Mouse (Mus musculus) yolk sac, embryonic 10.5 days (tissue): ENCODE results near the gene Iars2.
"Not testable (repeated sequence)": the region's sequence is repeated elsewhere in the genome, so short reads cannot be mapped to it uniquely, and the experiment has no call there.

Experiments used
- DNase-seq: peaks from one replicate; pipeline ENCODE4 v3.0.0-alpha.2; 2017; ENCODE audit warnings: low spot score

The Iars2 gene

DNA sequence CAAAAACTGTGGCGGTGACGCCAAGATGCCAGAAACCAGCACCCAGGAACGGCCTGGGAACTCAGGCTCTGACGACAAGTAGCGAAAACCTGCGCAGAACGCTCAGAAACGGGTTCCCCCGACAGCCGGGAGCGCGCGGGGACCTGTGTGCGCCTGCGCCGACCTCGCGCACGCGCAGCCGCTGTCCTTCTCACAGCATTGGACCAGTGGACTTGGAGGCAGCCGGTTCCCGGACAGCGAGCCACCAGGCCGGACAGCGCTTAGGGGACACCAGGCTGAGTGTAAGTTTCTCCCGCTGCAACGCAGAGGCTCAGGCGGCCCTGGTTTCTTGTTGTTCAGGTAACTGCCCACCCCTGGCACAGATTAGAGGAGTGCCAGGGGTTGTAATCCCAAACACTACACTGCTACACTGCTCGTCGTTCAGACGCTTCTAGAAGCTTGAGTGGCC is 2.8 kb upstream of the Iars2 start, which contains the start of gene Bpnt1:
Gene Bpnt1, plus strand, starts transcription at position 167 of the 448 bp plus-strand sequence.
- DNase-seq = peak; percentile 91

DNA sequence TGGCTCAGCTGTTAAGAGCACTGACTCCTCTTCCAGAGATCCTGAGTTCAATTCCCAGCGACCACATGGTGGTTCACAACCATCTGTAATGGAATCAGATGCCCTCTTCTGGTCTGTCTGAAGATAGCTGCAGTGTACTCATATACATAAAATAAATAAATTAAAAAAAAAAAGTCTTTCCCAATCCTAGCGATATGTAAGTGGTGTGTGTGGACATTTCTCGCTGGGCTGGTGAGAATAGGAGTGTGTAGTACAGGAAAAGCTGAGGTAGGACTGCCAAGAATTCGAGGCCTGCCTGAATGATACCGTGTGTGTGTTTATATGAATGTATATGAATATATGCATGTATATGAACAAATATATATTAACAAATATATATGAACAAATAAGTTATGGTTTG is 2.2 kb upstream of the Iars2 start:
- no peak for DNase-seq

DNA sequence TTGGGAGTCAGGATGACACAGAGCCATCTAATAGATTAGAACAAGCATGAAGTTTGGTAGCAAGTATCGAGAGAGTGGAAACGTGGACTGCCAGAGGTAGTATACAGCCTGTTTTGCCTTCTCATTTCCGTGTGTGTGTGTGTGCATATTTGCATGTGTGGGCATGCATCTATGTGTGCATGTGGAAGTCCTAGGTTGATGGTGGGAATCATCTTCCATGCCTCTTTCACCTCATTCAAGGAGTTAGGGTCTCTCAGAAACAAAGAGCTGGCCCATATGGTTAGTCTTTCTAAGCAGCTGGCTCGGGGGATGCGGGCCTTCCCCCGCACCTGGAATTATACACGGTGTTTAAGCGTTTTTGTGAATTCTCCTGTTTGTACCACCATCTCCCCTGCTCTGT is 655 bp upstream of the Iars2 start:
- DNase-seq = no peak

DNA sequence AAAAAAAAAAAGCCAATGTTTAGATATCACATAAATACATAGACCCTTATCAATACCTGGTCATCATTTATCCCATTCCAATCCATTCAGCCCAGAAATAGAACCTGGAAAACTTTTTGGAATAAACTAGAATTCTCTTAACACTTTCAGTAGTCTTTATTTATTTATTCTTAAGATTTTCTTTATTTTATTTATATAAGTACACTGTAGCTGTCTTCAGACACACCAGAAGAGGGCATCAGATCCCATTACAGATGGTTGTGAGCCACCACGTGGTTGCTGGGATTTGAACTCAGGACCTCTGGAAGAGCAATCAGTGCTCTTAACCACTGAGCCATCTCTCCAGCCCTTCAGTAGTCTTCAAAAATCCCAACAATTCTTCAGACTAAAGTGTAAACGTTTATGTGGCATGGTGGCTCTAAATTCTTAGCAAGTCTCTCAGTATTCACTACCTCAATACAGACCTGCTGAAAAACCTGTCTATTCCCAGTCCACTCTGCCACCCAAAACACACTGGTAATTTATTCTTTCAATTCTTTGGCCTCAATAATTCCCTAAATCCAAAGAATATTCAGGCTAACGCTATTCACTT is 1.3 kb downstream of the Iars2 start:
- DNase-seq = not testable (repeated sequence)

DNA sequence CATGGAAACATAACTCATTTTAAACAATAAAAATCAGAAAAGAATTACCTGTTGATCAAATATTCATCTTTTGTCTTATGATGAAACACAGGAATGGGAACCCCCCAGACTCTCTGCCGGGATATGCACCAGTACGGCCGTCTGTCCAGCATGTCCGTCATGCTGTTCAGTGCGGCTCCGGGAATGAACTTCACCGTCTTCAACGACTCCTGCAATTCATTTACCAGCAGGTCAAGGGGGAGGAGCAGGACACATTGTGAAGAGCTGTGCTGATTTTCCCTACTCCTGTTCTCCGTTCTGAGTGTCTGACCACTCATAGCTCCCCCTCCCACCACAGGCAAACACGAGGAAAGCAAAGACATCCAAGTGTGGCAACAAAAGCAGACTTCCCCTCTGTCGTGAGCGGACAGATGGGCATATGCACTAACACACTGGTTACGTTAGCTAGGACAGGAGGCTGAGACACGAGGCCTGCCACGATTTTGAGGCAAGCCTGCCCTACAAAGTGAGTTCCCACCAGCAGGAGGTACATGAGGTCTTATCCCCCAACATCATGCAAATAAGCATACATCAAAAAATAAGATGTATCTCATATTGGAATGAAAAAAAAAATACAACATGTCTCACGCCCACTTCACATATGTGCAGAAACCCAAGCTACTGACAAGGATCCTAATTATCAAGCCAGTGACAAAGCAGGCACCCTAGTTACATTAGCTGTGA is 13.2 kb downstream of the Iars2 start:
- no peak for DNase-seq

DNA sequence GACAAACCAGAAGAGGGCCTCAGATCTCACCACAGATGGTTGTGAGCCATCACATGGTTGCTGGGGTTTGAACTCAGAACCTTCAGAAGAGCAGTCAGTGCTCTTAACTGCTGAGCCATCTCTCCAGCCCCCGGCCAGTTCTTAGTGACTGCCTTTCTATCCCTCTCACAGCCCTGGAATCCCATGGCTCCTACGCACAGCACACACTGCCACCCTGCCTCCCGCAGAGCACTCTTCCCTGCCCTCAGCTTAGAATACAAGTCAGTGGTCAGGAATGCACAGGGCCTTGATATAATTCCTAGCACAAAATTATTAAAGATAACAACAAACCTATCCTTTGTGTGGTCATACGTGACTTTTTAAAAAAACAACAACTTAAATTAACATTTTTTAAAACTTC is 14.7 kb downstream of the Iars2 start:
- DNase-seq = no peak

DNA sequence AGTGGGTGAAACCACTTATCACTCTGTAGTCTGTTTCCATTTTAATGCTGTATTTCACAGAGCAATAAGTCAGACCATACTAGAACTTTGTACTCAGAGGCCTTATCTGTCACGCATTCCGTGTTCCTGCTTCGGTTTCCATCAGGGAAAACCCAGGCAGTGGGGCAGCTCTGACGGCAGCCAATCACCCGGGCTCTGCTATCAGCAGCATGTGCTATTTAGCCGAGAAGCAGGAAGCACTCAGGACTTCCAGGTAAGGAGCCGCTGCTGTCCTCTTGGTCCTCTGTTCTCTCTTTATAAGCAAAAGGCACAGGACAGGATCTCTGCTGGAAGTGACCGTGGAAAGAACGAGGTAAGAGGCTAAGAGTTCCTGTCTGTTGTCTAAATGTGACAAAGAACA is 17.2 kb downstream of the Iars2 start:
- DNase-seq = peak; percentile 30

DNA sequence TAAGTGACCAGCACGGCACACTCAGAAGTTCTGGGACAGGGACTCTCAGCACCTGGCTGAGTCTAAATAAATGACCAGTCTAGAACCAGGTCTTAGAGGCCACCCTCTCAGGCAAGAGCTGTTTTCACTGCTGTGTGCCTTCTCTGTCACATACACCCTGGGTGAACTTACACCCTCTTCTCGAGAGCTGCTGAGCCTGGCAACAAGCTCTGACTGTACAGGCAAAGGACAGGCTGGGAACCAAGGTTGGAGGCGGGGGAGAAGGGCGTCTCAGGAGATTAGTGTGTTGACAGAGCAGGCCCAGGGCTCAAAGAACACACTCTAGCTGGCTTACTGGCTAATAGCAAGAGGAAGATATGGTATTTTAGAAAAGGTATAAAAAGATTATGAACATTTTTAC is 20.3 kb downstream of the Iars2 start:
- peak; percentile 73 for DNase-seq

DNA sequence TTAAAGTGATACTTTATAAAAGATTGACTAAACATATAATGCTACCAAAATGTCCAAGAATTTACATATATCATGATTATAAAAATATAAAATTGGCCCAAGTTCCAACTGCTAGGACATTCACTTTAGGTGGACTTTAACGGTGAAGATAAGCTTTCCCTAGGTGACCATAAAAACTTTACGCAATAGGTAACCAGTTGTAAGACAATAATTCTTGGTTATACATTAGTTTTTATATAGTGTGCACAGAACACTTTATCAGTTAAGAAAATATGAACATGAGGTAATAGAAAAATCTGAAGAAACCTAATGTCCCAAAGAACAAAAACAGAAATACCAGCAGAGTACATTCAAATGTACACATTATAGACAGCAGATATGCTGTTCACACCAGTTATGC is 20.9 kb downstream of the Iars2 start:
- DNase-seq = no peak

DNA sequence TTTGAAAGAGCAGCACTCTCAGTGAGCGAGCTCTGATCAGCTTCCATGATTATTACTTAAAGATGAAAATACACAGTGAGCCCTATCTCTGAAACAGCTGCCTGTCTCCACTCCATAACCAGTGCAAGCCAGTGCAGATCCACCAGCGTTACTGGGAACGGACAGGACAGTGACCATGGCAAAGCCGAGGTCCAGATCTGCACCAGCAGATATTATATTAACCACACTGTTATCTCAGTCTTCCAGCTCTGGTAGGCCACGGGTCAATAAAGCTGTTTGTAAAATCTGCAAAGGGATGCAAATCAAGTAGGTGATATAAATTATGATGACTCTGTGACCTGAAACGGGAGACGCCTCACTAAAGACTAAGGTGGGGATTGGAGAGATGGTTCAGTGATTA is 21.6 kb downstream of the Iars2 start:
- no peak for DNase-seq

DNA sequence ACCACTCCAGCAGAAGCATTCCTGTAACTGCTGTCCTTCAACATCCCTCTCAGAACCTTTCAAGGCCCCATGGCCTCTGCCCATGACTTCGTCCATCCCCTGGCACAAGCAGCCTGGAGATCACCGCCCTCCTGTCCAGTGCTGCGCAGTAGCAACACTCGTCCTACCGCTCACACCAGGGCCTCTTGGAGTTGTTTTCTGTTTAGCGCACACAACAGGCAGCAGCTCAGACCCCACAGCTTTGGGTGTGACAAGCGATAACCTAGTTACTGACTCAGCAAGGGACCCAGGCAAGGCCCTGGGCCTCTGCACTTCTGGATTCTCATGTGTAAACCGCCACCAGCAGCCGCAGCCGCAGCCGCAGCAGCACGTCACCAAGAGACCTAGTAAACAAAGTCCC is 22.4 kb downstream of the Iars2 start:
- no peak for DNase-seq

DNA sequence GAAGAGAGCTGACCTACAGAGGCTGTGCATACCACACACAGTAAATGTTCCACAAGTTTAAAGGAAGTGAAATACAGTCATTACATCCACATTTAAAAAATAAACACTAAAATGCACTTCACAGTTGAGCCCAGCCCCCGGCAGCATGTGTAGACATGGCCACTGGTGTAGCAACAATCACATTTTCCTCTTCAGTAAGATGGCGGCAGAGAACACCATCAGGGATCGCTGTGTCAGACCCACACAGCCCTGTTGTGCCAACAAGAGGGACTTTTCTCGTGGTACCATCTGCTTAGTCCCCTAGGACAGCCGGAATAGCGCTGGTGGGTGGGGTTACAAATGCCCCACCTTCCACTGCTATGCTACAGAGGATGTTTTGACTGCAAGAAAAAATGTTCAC is 26.4 kb downstream of the Iars2 start:
- no peak for DNase-seq

DNA sequence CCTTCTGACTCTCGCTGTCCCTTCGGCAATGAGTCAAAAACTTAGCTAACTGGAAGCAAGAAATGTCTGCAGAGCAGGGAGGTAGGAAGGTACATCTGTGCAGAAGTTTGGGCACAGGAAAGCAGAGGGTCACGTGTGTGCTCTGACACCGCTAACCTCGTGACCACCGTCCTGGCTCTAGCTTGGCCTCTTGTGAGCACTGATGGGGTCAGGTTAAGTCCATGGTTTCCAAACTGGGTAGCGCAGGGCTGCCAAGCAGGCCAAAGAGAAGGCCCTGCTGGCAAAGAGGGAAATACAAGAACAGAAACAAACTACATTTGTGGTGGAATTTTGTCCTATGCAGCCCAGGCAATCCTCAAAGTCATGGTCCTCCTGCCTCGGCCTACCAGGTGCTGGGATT is 30.7 kb downstream of the Iars2 start:
- DNase-seq = no peak

DNA sequence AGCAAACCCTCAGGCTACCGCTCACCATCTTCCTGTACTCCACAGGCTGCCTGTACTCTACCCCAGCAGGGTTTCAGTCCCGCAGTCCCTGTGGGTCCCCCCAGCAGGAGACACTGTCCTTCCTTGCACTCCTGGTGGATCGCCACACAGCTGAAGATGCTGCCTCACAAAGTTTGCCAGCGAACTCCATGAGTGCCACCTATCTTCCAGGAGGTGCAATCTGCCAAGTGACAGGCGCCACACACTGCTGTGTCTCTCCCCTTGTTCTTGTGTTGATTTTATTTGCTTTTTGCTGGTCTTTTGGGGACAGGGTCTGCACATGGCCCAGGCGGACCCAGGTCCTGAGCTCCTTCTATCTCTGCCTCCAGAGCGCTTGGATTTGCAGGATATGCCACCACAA is 32.3 kb downstream of the Iars2 start:
- DNase-seq = no peak

DNA sequence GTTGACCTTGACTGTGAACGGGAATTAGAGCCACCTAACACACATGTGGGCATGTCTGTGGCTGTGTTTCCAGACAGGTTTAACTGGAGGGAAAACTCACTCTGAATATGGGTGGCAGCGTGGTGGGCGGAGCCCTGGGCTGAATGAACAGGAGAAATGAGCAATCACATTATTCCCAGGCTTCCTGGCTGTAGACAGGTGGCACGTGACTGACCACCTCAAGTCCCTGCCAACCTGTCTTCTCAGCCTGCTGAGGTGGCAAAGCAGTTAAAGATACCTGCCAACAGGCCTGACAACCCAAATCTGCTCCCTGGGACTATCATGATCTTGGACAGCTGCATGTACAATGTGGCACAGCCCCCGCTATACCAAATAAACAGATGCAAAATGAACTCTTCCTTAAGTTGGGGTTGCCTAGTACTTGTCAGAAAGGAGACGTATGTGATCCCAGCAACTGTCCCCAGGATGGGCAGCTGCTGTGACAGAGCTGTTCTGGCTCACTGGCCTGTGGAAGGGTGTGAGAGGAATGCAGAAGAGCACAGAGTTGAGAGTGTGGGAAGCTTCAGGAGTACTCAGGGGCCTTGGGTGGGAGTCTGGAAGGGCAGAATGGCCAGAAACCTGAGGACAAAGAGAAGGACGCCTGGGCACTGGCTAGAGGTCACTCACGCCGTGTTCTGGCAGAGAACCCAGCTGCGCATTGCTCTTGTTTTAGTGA is 36.4 kb downstream of the Iars2 start:
- DNase-seq = no peak

DNA sequence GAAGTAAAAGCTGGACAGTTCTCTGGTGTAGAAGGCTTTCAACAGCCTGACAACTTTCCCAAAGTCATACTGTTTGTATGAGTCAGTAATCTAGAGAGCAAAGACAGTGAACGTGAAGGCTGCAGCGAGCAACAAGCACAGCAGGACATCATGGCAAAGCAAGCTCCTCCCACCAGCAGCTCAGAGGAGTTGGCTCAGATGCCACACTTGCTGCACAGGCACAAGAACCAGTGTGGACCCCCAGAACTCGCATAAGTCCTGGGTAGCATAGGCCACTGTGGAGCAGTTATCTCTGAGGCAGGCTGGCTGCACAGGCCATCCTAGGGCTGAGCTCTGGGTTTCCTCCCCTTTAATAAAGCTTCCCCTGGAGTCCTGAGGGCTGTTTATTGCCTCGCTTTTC is 37.9 kb downstream of the Iars2 start:
- no peak for DNase-seq

DNA sequence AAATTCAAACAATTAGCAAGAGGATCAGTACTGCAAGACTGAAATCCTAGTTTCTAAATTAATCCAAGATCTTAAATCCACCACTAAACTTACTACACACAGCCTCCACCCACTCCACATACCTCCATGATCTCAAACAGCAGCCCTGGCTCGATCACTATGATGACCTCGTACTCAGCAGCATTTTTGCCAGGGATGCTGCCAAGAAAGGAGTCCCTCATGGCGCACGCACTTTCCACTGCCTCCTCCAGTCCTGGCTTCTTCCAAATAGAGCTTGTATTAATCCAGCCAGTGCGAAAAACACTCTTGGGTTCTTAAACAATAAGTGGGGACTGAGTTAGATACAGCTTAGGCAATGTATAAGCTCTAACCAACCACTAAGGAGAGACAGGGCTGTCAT is 40.0 kb downstream of the Iars2 start:
- DNase-seq = no peak

DNA sequence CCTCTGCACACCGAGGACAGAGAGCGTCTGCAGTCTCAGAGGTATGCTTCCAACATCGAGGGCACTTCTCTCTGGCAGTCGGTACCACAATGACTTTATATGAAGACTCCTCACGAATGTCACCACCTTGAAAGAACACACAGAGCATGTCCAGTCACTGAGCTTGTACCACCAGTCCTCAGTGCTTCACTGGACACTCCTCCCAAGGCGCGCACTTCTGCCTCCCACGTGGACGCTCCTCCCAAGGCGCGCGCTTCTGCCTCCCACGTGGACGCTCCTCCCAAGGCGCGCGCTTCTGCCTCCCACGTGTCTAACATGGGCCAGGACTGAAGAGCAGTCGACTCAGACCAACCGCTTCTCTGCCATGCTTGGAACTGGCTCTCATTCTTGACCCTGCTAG is 42.1 kb downstream of the Iars2 start:
- no peak for DNase-seq

DNA sequence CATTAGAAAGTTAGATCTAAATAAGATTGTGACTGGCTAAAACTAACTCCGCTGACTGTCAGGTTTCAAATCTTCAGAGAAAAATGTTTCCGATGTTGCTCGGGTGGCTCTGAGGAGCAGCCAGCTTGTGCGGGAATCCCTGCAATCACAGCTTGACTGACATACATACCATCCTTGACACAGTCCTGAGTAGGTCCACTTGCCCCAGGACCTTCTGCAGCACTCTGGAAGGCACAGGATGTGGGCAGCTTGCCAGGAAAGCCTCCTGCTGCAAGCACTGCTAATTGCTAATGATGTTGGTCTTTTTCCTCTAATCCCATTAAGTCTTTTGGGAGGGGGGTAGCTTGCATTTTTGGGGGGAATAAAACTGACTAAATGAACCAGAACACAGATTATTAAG is 44.0 kb downstream of the Iars2 start:
- DNase-seq = no peak

DNA sequence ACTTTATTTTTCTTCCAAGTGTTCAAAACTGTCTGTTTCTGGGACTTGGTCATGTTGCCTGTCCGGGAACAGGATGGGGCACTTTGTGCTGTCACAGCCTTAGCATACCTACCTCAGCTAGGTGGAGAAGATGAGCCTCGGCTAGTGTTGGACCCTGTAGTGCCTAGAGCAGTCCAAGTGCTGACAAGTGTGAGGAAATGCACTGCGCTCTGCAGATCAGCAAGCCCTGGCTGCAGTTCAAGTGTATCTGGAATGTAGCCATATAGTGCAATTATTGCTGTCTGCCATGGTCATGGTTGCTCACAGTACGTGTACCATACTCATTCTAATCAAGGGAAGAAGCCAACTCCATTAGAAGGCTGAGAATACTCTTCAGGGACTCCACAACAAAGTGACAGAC is 44.5 kb downstream of the Iars2 start:
- DNase-seq = no peak

DNA sequence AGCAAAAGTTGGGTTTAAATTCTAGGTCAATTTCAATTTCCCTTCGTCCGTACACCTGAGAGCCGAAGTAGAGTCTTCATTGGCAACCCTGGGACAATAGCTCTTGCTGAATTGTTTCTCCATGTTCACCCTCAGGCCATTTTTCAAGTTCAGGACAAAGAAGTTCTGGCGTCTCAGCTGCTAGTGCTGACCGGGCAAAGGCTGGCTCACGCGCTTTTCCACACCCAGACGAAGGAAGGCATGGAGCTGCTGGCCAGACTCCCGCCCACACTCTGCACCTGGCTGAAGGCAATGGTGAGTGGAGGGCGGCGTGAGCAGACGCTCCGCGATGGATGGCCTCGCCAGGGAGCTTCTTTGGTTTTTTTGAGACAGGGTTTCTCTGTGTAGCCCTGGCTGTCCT is 45.9 kb downstream of the Iars2 start:
- no peak for DNase-seq

DNA sequence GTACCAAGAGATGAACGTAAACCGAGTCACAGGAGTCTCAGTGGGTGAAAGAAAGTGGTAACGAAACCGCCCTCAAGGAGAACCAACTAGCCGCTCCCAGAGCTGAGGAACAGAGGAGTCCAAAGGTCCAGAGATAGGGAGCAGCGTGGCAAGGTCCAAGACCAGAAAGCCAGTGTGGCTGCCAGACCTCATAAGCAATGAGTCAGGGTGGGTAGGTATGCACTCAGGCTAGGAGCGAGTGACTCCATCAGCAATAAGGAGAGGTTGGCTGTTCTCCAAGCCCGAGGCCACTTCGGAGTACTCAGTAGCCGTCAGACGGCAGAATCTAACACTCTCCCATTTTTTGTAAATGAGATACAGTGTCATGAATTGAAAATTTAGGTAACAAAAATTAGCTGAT is 46.4 kb downstream of the Iars2 start:
- DNase-seq = peak; percentile 75

DNA sequence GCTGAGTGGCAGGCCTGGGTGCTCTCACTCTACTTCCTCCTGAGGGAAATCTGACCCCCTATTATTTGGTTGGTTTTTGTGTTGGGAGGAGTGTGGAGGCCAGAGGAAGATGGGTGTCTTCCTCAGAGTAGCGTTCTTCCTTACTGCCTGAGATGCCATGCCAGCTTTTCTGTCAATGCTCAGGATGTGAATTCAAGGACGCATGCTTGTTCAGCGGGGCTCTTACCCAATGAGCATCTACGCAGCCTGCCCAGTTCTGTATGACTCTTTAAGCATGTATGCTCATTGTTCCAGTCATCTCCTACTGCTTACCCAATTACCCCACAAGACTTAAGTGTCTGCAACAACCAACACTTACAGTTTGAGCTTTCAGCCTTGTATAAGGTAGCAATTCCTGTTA is 48.6 kb downstream of the Iars2 start:
- no peak for DNase-seq
